Mouse (Mus musculus): ENCODE measurements around the gene Zfp618.

- TF ChIP-seq CTCF (IDR thresholded peaks at IDR 0.05; ENCODE audit: low read depth) (peak; percentile 37), EP300 (IDR thresholded peaks at IDR 0.05; ENCODE audit: low read depth) (peak; percentile 74; the same call in 1 of the 2 replicates)
These were observed 119.1 kb downstream of the Zfp618 start for GRCm38 (mm10) chr4:63084473-63084889.

Measured in heart, postnatal 0 days (tissue).